Mouse (Mus musculus): ENCODE data around the gene Nbeal2.

The Nbeal2 gene

GRCm38 (mm10) chr9:110651931-110652722 is 1.8 kb downstream of the Nbeal2 start:
- DNase-seq (ENCODE audit: low read depth, low spot score), result peak; percentile 64

GRCm38 (mm10) chr9:110649775-110650174 is 4.2 kb downstream of the Nbeal2 start:
- peak; percentile 47 for DNase-seq (ENCODE audit: low read depth, low spot score)

GRCm38 (mm10) chr9:110645219-110645618 is 8.7 kb downstream of the Nbeal2 start:
- DNase-seq (ENCODE audit: low read depth, low spot score), result no peak

- DNase-seq (ENCODE audit: low read depth, low spot score), result no peak
Observed at GRCm38 (mm10) chr9:110644295-110644694, 9.7 kb downstream of the Nbeal2 start.

- DNase-seq (ENCODE audit: low read depth, low spot score), result no peak
Observed at GRCm38 (mm10) chr9:110643787-110644186, 10.2 kb downstream of the Nbeal2 start.

- DNase-seq (ENCODE audit: low read depth, low spot score), result no peak
Observed at GRCm38 (mm10) chr9:110642812-110643524, 11.0 kb downstream of the Nbeal2 start.

- DNase-seq (ENCODE audit: low read depth, low spot score), result no peak
Observed at GRCm38 (mm10) chr9:110641006-110641405, 13.0 kb downstream of the Nbeal2 start.

- DNase-seq (ENCODE audit: low read depth, low spot score), result no peak
Observed at GRCm38 (mm10) chr9:110638611-110639021, 15.3 kb downstream of the Nbeal2 start.

GRCm38 (mm10) chr9:110635225-110635624 is 18.7 kb downstream of the Nbeal2 start:
- peak; percentile 78 for DNase-seq (ENCODE audit: low read depth, low spot score)

- DNase-seq (ENCODE audit: low read depth, low spot score), result no peak
Observed at GRCm38 (mm10) chr9:110633882-110634281, 20.1 kb downstream of the Nbeal2 start.

GRCm38 (mm10) chr9:110632671-110633070 is 21.3 kb downstream of the Nbeal2 start:
- DNase-seq (ENCODE audit: low read depth, low spot score), result no peak

GRCm38 (mm10) chr9:110631651-110632275 is 22.2 kb downstream of the Nbeal2 start:
- DNase-seq (ENCODE audit: low read depth, low spot score), result peak; percentile 56

GRCm38 (mm10) chr9:110631191-110631590 is 22.8 kb downstream of the Nbeal2 start:
- DNase-seq (ENCODE audit: low read depth, low spot score), result peak; percentile 76

GRCm38 (mm10) chr9:110630171-110630570 is 23.8 kb downstream of the Nbeal2 start:
- DNase-seq (ENCODE audit: low read depth, low spot score), result no peak

- no peak for DNase-seq (ENCODE audit: low read depth, low spot score)
Observed at GRCm38 (mm10) chr9:110625350-110625908, 28.5 kb downstream of the Nbeal2 start.

- peak; percentile 97 for DNase-seq (ENCODE audit: low read depth, low spot score)
Observed at GRCm38 (mm10) chr9:110624361-110625166, 29.4 kb downstream of the Nbeal2 start, which contains the start of gene Nradd. Gene Nradd, minus strand, starts transcription at chr9:110624452.

- no peak for DNase-seq (ENCODE audit: low read depth, low spot score)
Observed at GRCm38 (mm10) chr9:110623416-110624195, 30.4 kb downstream of the Nbeal2 start.

- DNase-seq (ENCODE audit: low read depth, low spot score), result no peak
Observed at GRCm38 (mm10) chr9:110622621-110623219, 31.2 kb downstream of the Nbeal2 start.

GRCm38 (mm10) chr9:110620685-110621084 is 33.3 kb downstream of the Nbeal2 start:
- DNase-seq (ENCODE audit: low read depth, low spot score), result no peak

GRCm38 (mm10) chr9:110620180-110620579 is 33.8 kb downstream of the Nbeal2 start:
- peak; percentile 80 for DNase-seq (ENCODE audit: low read depth, low spot score)

Measured in R1 (cell line).